Mouse (Mus musculus) cerebellum, postnatal 25 days (tissue): Measurements from ENCODE around the gene Mfsd6.

Experiments used
- DNase-seq, 2 experiments: peaks; one replicate each; pipeline ENCODE4 v3.0.0; 2021; ENCODE audit warnings: mixed read lengths in 2 of 2

Gene Mfsd6

GRCm38 (mm10) chr1:52727056-52727900, at the start of gene Mfsd6:
Gene Mfsd6 (minus strand): TSS chr1:52727462.
- peak; percentile 89 to 90 for DNase-seq

GRCm38 (mm10) chr1:52765176-52766111, 38.2 kb upstream of the Mfsd6 start:
- no peak for DNase-seq

GRCm38 (mm10) chr1:52763894-52764809, 36.9 kb upstream of the Mfsd6 start:
- DNase-seq = no peak

DNA sequence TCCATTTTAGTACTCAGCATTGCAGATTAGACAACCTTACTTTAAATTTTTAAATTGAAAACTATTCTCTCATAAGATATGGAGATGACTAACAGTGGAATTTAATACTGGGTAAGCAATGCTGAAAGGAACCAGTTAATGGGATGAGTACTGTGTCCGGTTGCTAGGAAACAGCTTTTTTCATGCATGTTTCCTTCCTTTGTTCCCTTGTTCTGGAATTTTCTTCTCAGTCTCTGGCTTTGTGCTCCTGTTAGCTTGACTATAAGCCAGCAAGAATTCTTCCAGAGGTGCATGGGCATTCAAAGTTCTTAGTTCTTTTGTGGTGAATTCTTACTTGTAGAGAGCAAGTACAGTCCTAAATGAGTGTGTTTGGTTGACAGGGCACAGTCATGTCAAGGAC, 30.9 kb upstream of the Mfsd6 start:
- no peak for DNase-seq

GRCm38 (mm10) chr1:52754331-52754730, 27.1 kb upstream of the Mfsd6 start:
- DNase-seq = no peak

GRCm38 (mm10) chr1:52753828-52754227, 26.6 kb upstream of the Mfsd6 start:
- DNase-seq = no peak

DNA sequence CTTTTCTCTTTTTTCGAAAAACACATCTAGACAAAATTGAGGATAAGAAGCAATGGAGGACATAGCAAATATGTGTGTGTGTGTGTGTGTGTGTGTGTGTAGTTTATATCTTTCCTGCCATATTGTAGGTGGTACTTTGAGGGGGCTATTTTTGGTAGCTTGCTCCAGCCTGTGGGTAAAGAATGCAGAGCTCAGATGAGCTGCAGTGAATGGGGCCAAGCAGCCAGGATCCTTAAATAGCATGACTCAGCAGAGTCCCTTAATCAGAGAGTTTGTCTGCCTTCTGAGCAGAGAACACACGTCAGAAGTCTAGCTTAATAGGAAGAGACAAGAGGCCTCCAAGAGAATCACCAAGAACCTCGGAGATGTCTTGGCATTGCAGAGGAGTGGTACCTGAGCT, 25.4 kb upstream of the Mfsd6 start:
- no peak for DNase-seq

- DNase-seq = no peak
Measured at GRCm38 (mm10) chr1:52751634-52752033, 24.4 kb upstream of the Mfsd6 start.

- DNase-seq = no peak
Measured at GRCm38 (mm10) chr1:52749978-52750377, 22.7 kb upstream of the Mfsd6 start.

DNA sequence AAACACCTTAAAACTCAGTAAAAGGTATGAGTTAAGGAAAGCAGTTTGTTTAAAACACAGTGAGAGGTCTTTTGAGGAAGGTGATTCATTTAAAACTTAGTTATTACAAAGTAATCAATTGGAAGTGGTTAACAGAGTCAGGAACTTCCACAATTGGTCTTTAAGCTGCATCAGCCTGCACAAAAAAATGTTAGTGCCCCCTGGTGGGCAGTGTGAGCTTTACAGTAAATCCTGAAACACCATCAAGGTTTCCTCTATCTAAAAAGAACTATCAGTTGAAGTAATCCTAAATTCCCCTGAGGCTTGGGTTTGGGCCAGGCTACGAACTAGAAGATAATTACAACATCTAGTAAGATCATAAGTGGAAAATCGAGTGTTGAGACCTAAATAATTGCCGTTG, 21.0 kb upstream of the Mfsd6 start:
- peak; percentile 74 to 86 for DNase-seq

GRCm38 (mm10) chr1:52742567-52742966, 15.3 kb upstream of the Mfsd6 start:
- DNase-seq = no peak

DNA sequence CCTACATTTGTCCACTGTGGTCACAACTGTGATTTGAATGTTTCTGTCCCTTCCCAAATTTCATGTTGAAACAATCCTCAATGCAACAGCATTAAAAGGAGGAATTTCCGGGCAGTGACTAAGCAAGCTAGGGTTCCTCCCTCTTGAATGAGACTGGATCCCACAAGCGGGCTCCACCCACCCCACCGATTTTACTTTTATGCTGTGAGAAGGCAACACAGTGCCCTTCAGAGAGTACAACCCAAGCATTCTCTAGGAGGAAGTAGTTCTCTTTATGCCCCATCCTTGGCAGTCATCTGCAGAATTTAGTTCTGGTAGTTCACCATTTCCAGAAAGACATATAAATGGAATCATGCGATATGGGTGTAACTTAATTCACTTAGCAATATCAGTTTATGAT, 6.9 kb upstream of the Mfsd6 start:
- DNase-seq = no peak

DNA sequence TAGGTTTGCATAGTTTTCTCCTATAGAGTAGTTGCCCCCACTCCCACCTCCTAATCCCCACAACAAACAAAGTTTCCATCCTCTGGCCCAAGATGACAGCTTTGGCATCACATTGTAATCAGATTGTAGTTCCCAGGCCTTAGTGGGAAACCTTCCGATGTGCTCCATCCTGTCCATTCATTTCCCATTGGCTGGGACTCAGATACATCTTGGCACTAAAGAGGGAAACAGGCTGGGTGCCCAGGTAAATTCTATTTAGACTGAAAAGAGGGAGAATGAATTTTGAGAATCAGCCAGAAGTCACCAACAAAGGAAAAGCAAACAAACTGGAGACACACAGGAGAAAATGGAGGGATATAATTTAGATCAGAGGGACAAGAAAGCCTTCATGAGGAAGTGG, 3.0 kb upstream of the Mfsd6 start:
- DNase-seq = peak; percentile 53 to 74

DNA sequence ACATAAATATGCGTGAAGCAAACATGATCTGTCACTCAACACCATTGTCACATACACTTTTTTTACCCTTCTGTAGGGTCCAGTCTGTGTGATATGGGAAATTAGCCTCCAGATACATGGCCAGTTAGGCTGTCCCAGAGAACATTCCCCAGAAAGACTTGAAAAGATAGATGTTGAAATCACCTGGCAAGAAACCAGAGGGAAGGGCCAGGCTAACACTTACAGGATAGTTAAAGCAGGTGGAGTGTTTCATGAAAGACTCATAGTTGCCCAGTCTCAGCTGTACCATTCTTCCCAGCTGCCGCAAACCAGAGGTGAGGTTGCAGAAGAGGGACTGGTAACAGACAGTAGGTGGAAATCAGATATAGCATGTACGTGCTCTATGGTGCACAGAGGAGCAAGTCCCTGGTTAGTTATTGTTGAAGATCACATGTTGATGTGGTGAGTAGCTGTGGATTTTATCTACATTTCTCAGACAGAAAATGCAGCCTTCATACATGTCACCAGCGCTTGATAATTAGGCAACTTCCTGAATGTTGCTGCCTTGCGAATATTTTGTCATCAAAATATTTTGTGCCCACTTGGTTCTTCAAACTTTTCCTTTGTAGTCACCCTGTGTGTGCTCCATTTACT, 1.7 kb upstream of the Mfsd6 start:
- no peak for DNase-seq

DNA sequence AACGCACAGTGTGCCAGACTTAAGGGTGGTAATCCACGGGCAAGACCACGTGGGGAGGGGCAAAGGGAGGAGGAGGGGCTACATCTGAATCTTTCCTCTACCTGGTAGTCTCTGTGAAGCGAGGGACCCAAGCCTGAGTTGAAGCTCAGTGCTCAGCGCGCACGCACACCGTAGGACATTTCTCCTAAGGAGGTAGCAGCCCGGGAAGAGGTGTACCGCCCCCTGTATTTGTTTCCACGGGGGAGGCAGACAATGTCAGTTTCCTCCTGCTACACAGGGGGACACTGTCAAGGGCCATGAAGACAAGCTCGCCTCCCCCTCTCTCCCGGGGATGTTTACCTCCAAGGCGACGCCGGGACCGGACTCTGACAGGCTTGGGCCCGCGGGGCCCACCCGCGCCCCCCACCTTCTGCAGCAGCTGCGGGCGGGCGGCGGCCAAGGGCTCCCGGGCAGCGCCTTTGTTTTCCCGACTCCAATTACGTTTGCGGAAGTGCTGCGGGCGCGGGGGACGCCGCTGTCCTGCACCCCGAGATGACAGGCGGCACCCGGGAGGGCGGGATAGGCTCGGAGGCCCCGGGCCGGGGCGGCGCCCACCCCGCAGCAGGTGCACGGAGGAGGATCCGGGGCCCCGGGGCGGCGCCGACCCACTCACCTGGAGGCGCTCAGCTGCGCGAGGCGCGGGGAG, 749 bp downstream of the Mfsd6 start:
- DNase-seq = peak; percentile 72 to 76

GRCm38 (mm10) chr1:52722586-52722985, 4.7 kb downstream of the Mfsd6 start:
- peak in 1 of 2 experiments; percentile 11 for DNase-seq

DNA sequence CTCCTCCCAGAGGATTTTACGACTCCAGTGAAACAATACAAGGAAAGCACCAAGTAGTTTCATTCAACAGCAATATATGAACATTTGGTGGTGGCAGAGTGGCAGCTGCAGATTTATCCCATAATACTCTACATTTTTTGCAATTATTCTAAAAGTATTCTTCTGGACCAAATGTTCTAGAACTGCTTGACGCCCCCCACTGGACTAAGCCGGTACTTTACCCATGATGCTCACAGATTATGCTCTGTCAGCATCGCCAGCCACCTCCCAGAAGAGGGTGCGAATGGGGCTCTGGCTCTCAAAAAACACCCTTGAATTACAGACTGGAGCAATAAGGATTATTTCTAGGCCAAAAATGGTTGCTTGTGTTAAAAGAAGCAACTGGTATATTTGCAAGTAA, 8.2 kb downstream of the Mfsd6 start:
- peak in 1 of 2 experiments; percentile 34 for DNase-seq

GRCm38 (mm10) chr1:52718068-52718748, 9.1 kb downstream of the Mfsd6 start:
- DNase-seq = no peak

GRCm38 (mm10) chr1:52714451-52714850, 12.8 kb downstream of the Mfsd6 start:
- no peak for DNase-seq

DNA sequence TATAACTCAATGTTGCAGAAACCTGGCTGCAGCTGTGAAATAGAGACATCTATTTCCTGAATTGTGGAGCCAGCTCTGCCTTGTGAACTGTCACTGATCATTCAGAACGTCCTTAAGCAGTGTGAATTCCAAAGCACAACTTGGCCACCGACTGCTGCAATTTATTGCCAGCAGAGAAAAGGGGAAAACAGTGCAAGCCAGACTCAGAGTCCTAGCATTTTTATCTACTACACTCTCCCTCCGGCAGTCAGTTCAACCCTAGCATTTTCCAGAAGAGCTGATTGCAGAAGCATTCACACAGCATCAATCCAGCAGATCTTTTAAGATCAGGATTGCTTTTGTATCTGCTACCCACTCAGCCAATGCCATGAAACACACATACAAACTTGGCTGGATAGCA, 13.2 kb downstream of the Mfsd6 start:
- no peak for DNase-seq

DNA sequence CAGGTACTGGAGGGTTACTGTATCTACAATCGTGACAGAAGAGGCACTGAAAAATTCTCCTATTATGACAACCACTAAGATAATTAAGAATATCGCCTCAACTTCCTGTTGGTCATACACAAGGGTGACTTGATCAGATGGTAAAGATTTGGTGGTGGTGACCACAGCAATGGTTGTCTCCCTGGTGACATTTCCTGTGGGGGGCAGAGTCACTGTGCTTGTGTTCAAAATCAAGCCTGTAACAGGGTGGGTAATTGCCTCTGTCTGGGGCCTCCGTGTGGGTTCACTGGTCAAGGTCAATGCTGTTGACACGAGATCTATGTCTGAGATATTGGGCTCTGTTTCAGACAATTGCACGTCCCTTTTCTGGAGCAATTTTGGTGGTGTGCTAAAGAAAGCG, 18.5 kb downstream of the Mfsd6 start:
- no peak for DNase-seq
